Mouse (Mus musculus) embryonic facial prominence, embryonic 15.5 days (tissue): Measurements from ENCODE around the gene Mcu. TPM values are rescaled to one million over a fixed set of nuclear protein-coding genes. Genes with fewer than 3 reads are reported as not detected.

Experiments
- ATAC-seq: fragments of 200-750 bp; cut with Nextera tagmentation; 2 replicates; pipeline ENCODE4 v1.8.0; 2017; ENCODE audit warnings: low read depth, moderate TSS enrichment; ENCODE audit not compliant: insufficient number of reproducible peaks, low FRiP score, low TSS enrichment
- H3K27ac ChIP-seq: fragments of 300-500 bp; sonication (generic); replicated peaks from 2 replicates; pipeline ENCODE4 v1.5.1; 2015; ENCODE audit warnings: mild to moderate bottlenecking, inconsistent platforms
- H3K27me3 ChIP-seq: fragments of 300-500 bp; sonication (generic); 2 replicates; pipeline ENCODE4 v1.6.1; 2015; ENCODE audit warnings: inconsistent platforms
- H3K36me3 ChIP-seq: fragments of 300-500 bp; sonication (generic); 2 replicates; pipeline ENCODE4 v1.6.1; 2015; ENCODE audit warnings: mild to moderate bottlenecking, inconsistent platforms
- H3K4me1 ChIP-seq: fragments of 300-500 bp; sonication (generic); 2 replicates; pipeline ENCODE4 v1.6.1; 2015; ENCODE audit warnings: inconsistent platforms
- H3K4me2 ChIP-seq: fragments of 300-500 bp; sonication (generic); replicated peaks from 2 replicates; pipeline ENCODE4 v1.6.1; 2015; ENCODE audit warnings: mild to moderate bottlenecking, inconsistent platforms
- H3K4me3 ChIP-seq: fragments of 300-500 bp; sonication (generic); replicated peaks from 2 replicates; pipeline ENCODE4 v1.5.1; 2015; ENCODE audit warnings: mild to moderate bottlenecking, inconsistent platforms
- H3K9ac ChIP-seq: fragments of 300-500 bp; sonication (generic); 2 replicates; pipeline ENCODE4 v1.6.1; 2015; ENCODE audit warnings: inconsistent platforms
- H3K9me3 ChIP-seq: fragments of 300-500 bp; sonication (generic); replicated peaks from 2 replicates; pipeline ENCODE4 v1.6.1; 2016; ENCODE audit warnings: inconsistent platforms
- WGBS: fragments of 180-500 bp; shearing (Covaris S2); methylation state at CpG from one replicate; pipeline ENCODE4 v1.1.7; 2015; 5-methylcytosine and 5-hydroxymethylcytosine counted together
- polyA plus RNA-seq: library from polyadenylated mRNA; unstranded; fragments of >200 nt; fragmentation: Nextera tagmentation; extraction: Ambion mirVana; gene quantifications from 2 replicates; pipeline ENCODE4 v1.2.1, GENCODE M21; 2015

Gene Mcu
- polyA plus RNA-seq, 1 experiment from 2014 or later, result 40.7 TPM

- WGBS, result 35% methylated on average over 14 of the region's 14 CpGs
- Histone ChIP-seq H3K27me3 (no peaks in the 10 kb centered on the region), H3K4me2 (peak overlapping the region; percentile 13; the same call in 1 of the 2 replicates), H3K27ac (peak overlapping the region; percentile 13; the same call in 1 of the 2 replicates), H3K4me3 (no peak overlapping the region), H3K4me1 (peaks cover 24% of the 10 kb centered on the region), H3K9me3 (no peaks in the 10 kb centered on the region), H3K9ac (no peak overlapping the region), H3K36me3 (no peaks in the 10 kb centered on the region)
- no peak for ATAC-seq
Measured at GRCm38 (mm10) chr10:59511427-59511963, 105.0 kb downstream of the Mcu start.

DNA sequence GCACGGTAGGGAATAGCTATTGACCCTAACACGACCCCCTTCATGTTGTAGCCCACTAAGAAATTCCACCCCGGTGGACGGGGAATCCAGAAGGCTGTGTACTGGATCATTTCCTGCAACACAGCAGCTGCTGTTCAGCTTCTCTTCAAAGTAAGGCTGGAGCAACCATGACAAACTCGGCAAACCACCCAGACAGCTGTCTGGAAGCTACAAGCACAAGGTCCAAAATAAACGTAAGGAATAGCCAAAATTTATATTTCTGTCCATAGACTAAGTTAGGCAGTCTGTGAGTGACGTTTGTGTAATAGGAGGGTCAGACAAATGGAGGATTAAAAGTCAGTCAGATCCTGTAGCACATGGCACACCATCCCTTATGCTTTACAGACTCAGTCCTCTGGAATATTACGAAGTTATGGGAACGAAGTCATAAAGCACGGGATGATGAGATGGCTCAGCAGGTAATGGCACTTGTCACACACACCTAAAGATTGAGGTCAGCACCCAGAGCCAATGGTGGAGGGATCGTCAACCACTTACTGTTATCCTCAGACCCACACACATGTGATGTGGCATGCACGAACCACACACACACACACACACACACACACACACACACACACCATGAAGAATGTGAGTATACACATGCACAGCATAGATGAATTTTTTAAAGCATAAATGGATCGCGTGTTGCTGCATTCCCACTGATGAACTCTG lies 105.6 kb downstream of the Mcu start:
- no peaks in the 10 kb centered on the region for H3K27me3 ChIP-seq
- H3K4me2 ChIP-seq, result peak overlapping the region; percentile 13; the same call in 1 of the 2 replicates
- ATAC-seq, result peak; percentile 77
- no peak overlapping the region for H3K4me3 ChIP-seq
- no peak overlapping the region for H3K9ac ChIP-seq
- H3K4me1 ChIP-seq, result peaks cover 24% of the 10 kb centered on the region
- H3K9me3 ChIP-seq, result no peaks in the 10 kb centered on the region
- H3K27ac ChIP-seq, result peak overlapping the region; percentile 13; the same call in 1 of the 2 replicates
- WGBS, result 45% methylated on average over 14 of the region's 14 CpGs
- no peaks in the 10 kb centered on the region for H3K36me3 ChIP-seq

GRCm38 (mm10) chr10:59509197-59509596 lies 107.3 kb downstream of the Mcu start:
- ATAC-seq, result no peak

GRCm38 (mm10) chr10:59506711-59507110 lies 109.8 kb downstream of the Mcu start:
- H3K27me3 ChIP-seq, result no peaks in the 10 kb centered on the region
- H3K4me3 ChIP-seq, result no peak overlapping the region
- H3K9me3 ChIP-seq, result no peaks in the 10 kb centered on the region
- H3K9ac ChIP-seq, result no peak overlapping the region
- no peak for ATAC-seq
- no peak overlapping the region for H3K27ac ChIP-seq
- no peaks in the 10 kb centered on the region for H3K36me3 ChIP-seq
- H3K4me2 ChIP-seq, result no peak overlapping the region
- 56% methylated on average over 5 of the region's 5 CpGs for WGBS
- peaks cover 29% of the 10 kb centered on the region for H3K4me1 ChIP-seq

More at GRCm38 (mm10) chr10:59509197-59509596, 107.3 kb downstream of the Mcu start:
- no peaks in the 10 kb centered on the region for H3K9me3 ChIP-seq
- WGBS, result 50% methylated on average over 4 of the region's 4 CpGs
- H3K4me3 ChIP-seq, result no peak overlapping the region
- H3K4me2 ChIP-seq, result no peak overlapping the region
- H3K9ac ChIP-seq, result no peak overlapping the region
- H3K27me3 ChIP-seq, result no peaks in the 10 kb centered on the region
- no peaks in the 10 kb centered on the region for H3K36me3 ChIP-seq
- H3K27ac ChIP-seq, result 0 out of 2 replicates have a peak overlapping the region, but pooled peaks have one; percentile 60
- H3K4me1 ChIP-seq, result peaks cover 24% of the 10 kb centered on the region

GRCm38 (mm10) chr10:59504291-59504690 lies 112.2 kb downstream of the Mcu start:
- Histone ChIP-seq H3K36me3 (no peaks in the 10 kb centered on the region), H3K4me3 (no peak overlapping the region), H3K27ac (no peak overlapping the region), H3K4me1 (peaks cover 7% of the 10 kb centered on the region), H3K9ac (no peak overlapping the region), H3K4me2 (0 out of 2 replicates have a peak overlapping the region, but pooled peaks have one; percentile 27), H3K27me3 (no peaks in the 10 kb centered on the region), H3K9me3 (no peaks in the 10 kb centered on the region)
- ATAC-seq, result no peak
- WGBS, result 56% methylated on average over 3 of the region's 3 CpGs

DNA sequence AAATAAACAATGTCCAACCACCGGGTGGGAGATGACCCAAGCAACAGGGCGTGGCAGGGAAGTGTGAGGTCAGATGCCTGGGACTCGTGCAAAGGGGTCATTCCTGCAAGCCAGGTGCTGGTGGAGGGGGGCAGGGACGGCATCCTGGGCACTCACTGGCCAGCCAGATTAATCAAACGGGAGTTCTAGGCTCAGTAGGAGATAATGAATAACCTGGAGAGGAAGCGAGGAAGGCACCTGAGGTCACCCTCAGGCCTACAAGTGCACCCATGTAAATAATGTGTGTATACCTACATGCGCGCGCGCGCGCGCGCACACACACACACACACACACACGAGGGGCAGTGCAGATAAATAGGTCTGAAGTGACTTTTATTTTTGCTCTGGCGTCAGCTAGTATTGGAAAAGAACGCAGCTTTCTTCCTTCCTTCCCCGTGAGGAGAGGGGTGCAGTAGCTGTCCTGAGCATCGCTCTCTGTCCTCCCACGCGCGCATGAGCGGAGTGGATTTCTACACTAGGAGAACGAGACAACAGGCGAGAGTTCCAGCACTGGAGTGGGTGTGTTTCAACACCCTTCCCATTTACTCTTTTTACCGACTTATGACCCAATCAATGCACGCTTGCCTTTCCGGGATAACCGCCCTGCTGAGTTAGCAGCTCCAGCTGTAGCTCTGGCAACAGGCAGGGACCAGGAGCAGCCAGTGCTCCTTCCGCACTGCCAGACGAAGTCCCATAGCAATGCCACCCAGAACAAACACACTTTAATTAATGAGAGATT lies 112.9 kb downstream of the Mcu start:
- Histone ChIP-seq H3K27ac (no peak overlapping the region), H3K36me3 (no peaks in the 10 kb centered on the region), H3K9me3 (no peaks in the 10 kb centered on the region), H3K9ac (no peak overlapping the region), H3K4me3 (peak overlapping the region; percentile 11; the same call in 1 of the 2 replicates), H3K4me2 (peak overlapping the region; percentile 27; the same call in 1 of the 2 replicates), H3K4me1 (peaks cover 6% of the 10 kb centered on the region), H3K27me3 (no peaks in the 10 kb centered on the region)
- ATAC-seq, result no peak; the same call in 1 of the 2 replicates
- WGBS, result 57% methylated on average over 31 of the region's 31 CpGs

DNA sequence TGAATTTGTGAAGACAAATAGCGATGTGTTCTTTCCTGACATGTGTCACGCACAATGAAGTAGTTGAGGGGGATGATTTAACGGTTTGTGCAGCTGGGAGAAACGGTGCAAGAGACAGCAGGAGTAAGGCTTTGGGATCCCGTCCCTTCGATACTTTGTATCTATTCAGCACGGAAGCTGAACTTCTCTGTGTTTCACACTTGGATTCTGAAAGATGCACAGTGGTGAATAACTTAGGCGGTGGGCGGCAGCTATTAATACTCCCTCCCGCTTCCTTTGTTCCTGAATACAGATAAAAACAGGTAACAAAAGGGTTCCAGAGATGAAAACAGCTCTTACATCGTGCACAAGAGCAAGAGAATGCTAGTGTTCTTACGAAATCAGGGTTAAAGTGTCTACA lies 114.1 kb downstream of the Mcu start:
- no peak for ATAC-seq
- 83% methylated on average over 12 of the region's 12 CpGs for WGBS
- Histone ChIP-seq H3K27ac (no peak overlapping the region), H3K9ac (no peak overlapping the region), H3K4me3 (no peak overlapping the region), H3K4me2 (no peak overlapping the region), H3K4me1 (peaks cover 6% of the 10 kb centered on the region), H3K36me3 (no peaks in the 10 kb centered on the region), H3K27me3 (no peaks in the 10 kb centered on the region), H3K9me3 (no peaks in the 10 kb centered on the region)

DNA sequence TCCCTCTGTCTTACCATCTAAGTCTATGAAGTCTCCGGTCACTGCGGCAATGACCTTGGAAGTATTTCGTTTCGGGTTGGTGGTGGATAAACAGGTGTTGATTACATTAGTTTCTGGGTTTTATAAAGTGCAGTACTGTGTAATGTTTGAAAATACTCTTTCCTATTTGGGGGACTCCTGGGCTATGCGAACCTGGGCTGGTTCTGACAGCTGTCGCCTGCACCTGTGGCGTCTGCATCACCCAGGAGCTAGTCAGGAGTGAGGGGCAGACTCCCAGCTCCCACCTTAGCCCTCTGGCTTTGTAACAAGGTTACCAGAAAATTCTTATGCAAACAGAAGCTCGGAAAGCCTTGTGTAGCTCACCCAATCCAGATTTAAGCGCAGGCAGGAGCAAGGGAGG lies 114.7 kb downstream of the Mcu start:
- no peaks in the 10 kb centered on the region for H3K27me3 ChIP-seq
- H3K27ac ChIP-seq, result no peak overlapping the region
- no peak overlapping the region for H3K4me2 ChIP-seq
- 87% methylated on average over 9 of the region's 9 CpGs for WGBS
- H3K36me3 ChIP-seq, result no peaks in the 10 kb centered on the region
- no peak for ATAC-seq
- H3K4me1 ChIP-seq, result peaks cover 6% of the 10 kb centered on the region
- no peaks in the 10 kb centered on the region for H3K9me3 ChIP-seq
- no peak overlapping the region for H3K9ac ChIP-seq
- no peak overlapping the region for H3K4me3 ChIP-seq

DNA sequence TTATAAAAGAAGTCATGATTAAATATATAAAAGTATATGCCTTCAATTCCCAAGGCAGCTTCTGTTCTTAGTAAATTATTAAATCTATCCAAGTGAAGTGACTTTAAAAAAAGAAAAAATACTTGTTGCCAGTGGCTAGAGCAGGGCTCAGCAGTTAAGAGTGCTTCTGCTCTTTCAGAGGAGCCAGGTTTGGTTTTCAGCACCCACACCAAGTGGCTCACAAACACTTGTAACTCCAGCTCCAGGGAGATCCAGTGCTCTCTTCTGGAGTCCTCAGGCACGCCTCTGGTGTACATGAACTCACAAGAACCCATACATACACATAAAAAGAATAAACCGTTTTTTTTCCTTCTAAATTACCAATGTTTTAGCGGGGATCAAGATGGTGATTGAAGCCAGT lies 116.3 kb downstream of the Mcu start:
- peaks cover 6% of the 10 kb centered on the region for H3K4me1 ChIP-seq
- WGBS, result 79% methylated on average over 3 of the region's 3 CpGs
- no peaks in the 10 kb centered on the region for H3K27me3 ChIP-seq
- no peaks in the 10 kb centered on the region for H3K9me3 ChIP-seq
- H3K27ac ChIP-seq, result no peak overlapping the region
- H3K4me2 ChIP-seq, result no peak overlapping the region
- no peak overlapping the region for H3K9ac ChIP-seq
- no peaks in the 10 kb centered on the region for H3K36me3 ChIP-seq
- H3K4me3 ChIP-seq, result no peak overlapping the region
- ATAC-seq, result no peak

DNA sequence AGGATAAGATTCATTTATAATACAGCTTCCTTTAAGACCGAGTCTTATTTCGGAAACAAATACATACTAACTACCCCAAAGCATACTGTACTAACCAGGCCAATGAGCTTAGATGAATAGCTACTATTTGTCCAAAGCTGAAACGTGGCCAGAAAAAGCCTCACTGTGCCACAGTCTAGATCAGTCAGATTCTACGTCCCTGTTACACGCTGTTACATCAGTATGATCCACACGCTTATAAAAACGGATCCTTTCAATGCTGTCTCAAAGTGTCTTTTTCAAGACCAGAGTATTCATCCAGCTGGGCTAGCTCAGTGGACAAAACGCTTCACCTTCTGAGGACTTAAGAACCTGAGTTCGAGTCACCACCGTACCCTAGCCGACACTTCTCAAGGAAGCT lies 119.5 kb downstream of the Mcu start:
- Histone ChIP-seq H3K27ac (no peak overlapping the region), H3K4me1 (no peaks in the 10 kb centered on the region), H3K4me2 (no peak overlapping the region), H3K4me3 (no peak overlapping the region), H3K27me3 (no peaks in the 10 kb centered on the region), H3K9me3 (no peaks in the 10 kb centered on the region), H3K9ac (no peak overlapping the region), H3K36me3 (no peaks in the 10 kb centered on the region)
- WGBS, result 93% methylated on average over 11 of the region's 11 CpGs
- ATAC-seq, result no peak

- no peaks in the 10 kb centered on the region for H3K4me1 ChIP-seq
- no peak overlapping the region for H3K27ac ChIP-seq
- ATAC-seq, result no peak
- no peak overlapping the region for H3K4me3 ChIP-seq
- no peaks in the 10 kb centered on the region for H3K9me3 ChIP-seq
- 77% methylated on average over 8 of the region's 8 CpGs for WGBS
- no peak overlapping the region for H3K4me2 ChIP-seq
- no peak overlapping the region for H3K9ac ChIP-seq
- H3K27me3 ChIP-seq, result no peaks in the 10 kb centered on the region
- H3K36me3 ChIP-seq, result no peaks in the 10 kb centered on the region
Measured at GRCm38 (mm10) chr10:59494917-59495316, 121.6 kb downstream of the Mcu start.
